Mouse (Mus musculus) retina, adult 2 months (tissue): Measurements from ENCODE around the gene Fermt1.

ENCODE experiments used
- DNase-seq: peaks from one replicate; pipeline ENCODE4 v3.0.0-alpha.2; 2012; ENCODE audit warnings: low read depth, low spot score

Fermt1 gene

GRCm38 (mm10) chr2:132945326-132946207, at the start of gene Fermt1:
Fermt1 (minus strand) TSS chr2:132945906.
- DNase-seq, result no peak

- no peak for DNase-seq
Observed at GRCm38 (mm10) chr2:132992659-132993531, 47.2 kb upstream of the Fermt1 start.

- no peak for DNase-seq
Observed at GRCm38 (mm10) chr2:132989778-132990564, 44.3 kb upstream of the Fermt1 start.

GRCm38 (mm10) chr2:132973346-132973745, 27.6 kb upstream of the Fermt1 start:
- no peak for DNase-seq

GRCm38 (mm10) chr2:132970772-132971173, 25.1 kb upstream of the Fermt1 start:
- DNase-seq, result peak; percentile 22

- DNase-seq, result no peak
Observed at GRCm38 (mm10) chr2:132957786-132958185, 12.1 kb upstream of the Fermt1 start.

GRCm38 (mm10) chr2:132952197-132952596, 6.5 kb upstream of the Fermt1 start:
- no peak for DNase-seq

- DNase-seq, result no peak
Observed at GRCm38 (mm10) chr2:132948174-132948573, 2.5 kb upstream of the Fermt1 start.

GRCm38 (mm10) chr2:132946976-132947375, 1.3 kb upstream of the Fermt1 start:
- no peak for DNase-seq

- no peak for DNase-seq
Observed at GRCm38 (mm10) chr2:132944711-132945325, 888 bp downstream of the Fermt1 start.

GRCm38 (mm10) chr2:132943997-132944396, 1.7 kb downstream of the Fermt1 start:
- no peak for DNase-seq

GRCm38 (mm10) chr2:132943596-132943995, 2.1 kb downstream of the Fermt1 start:
- DNase-seq, result no peak

- no peak for DNase-seq
Observed at GRCm38 (mm10) chr2:132939056-132939455, 6.7 kb downstream of the Fermt1 start.

- no peak for DNase-seq
Observed at GRCm38 (mm10) chr2:132936176-132936575, 9.5 kb downstream of the Fermt1 start.

GRCm38 (mm10) chr2:132934711-132935110, 11.0 kb downstream of the Fermt1 start:
- no peak for DNase-seq

GRCm38 (mm10) chr2:132934142-132934541, 11.6 kb downstream of the Fermt1 start:
- DNase-seq, result no peak

- no peak for DNase-seq
Observed at GRCm38 (mm10) chr2:132928999-132929398, 16.7 kb downstream of the Fermt1 start.

- no peak for DNase-seq
Observed at GRCm38 (mm10) chr2:132927871-132928270, 17.8 kb downstream of the Fermt1 start.

GRCm38 (mm10) chr2:132927298-132927697, 18.4 kb downstream of the Fermt1 start:
- DNase-seq, result no peak

- DNase-seq, result no peak
Observed at GRCm38 (mm10) chr2:132923290-132924085, 22.2 kb downstream of the Fermt1 start.
